Mouse (Mus musculus): ENCODE data around the gene Cd1d1.

Cd1d1 gene

DNA sequence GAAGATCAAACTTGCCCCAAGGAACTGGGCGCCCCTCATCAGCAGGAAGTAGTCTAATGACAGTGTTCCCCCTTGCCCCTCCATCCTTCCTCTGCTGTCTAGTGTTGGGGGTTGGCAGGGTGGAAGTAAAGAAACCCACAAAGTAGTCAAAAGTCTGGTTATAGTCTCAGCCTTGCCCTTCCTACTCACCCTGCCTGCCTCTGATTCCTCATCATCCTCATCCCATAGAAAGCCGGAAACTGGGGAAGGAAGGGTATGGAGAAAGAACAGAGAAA lies 37.9 kb downstream of the Cd1d1 start:
- no peak for DNase-seq (ENCODE audit: low spot score in 2 of 2)

DNA sequence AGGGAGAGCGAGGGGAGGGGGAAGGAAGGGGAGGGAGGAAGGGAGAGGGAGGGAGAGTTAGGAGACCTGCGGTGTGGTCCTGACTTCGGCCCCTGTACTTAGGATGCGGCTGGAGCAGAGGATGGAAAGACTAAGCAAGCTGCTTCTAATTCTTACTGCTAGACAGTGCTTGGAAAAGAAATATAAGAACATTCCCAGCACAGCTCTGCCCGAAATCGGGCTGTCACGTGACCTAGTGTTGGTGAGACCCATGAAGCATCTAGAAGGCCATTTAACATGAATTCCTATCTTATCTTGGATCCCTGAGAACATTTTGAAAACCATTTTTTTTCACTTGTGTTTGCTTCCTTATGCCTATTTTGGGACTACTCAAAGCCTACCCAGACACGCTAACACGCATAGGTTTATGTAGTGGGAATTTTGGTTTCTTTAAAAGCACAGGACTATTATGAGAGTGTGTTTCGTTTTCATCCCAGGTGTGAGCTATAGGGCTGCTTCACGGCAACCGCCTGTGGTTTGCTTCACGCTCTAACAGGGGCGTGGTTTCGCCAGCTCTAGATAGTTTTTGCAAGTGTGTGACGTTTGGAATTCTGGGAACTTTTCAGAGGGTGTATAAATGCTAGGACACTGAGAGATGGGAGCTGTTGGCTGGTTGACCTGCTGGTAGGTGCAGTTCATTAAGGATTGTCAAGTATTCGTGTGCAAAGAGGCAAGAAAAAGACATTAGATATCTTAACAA lies 38.4 kb downstream of the Cd1d1 start:
- no peak for DNase-seq (ENCODE audit: low spot score in 2 of 2)

DNA sequence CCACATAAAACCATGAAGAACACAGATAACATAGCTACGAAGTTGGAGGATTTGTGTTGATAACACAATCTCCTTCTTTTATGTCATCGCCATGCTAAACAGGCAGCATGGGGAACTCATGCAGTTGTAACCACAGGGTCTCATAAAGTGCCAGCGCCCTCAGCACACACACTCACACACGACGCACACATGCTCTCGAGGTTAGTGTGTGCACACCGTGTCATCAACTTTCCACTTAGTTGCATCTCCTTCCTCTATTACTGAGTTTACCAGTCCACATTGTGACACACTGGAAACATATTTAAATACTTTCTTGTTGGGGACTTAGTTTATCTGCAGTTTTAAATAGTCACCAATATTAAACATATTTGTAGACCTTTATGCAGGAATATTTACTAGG lies 40.2 kb downstream of the Cd1d1 start:
- no peak for DNase-seq (ENCODE audit: low spot score in 2 of 2)

DNA sequence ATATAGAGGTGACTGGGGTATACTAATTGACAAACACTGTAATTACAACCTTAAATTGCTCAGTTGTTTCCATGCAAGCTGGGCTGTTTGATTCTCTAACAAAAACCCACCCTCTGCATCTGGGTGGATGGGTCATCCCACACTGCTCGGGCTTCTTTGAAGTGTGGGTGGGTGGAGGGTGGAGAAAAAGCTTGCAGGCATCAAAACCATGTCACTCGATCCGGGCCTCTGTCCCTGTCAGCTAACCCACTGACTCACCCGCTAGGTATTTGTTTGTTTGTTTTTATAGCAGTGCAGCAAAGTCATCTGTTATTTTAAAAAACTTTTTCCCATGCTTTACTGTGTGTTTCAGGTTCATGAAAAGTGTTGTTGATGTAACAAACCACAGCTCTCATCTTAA lies 43.9 kb downstream of the Cd1d1 start:
- DNase-seq (ENCODE audit: low spot score in 2 of 2), result no peak

DNA sequence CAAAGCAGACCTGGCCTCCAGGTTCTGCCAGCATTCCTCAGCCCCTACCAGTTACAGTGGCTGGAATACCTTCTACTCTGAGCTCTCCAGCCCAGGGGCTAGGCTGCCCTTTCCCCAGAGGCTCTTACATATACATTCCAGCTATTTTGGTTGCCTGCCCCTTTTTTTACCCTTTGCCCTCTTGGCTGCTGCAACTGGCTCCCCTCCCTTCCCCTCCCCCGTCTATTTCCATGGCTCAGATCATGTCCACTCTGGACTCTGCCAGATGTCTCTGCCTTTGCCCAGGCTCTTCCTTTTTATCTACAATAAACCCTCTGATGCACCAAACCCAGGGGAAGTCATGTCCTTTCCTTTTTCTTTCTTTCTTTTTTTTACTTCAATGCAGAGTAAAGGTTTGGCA lies 44.7 kb downstream of the Cd1d1 start:
- no peak for DNase-seq (ENCODE audit: low spot score in 2 of 2)

DNA sequence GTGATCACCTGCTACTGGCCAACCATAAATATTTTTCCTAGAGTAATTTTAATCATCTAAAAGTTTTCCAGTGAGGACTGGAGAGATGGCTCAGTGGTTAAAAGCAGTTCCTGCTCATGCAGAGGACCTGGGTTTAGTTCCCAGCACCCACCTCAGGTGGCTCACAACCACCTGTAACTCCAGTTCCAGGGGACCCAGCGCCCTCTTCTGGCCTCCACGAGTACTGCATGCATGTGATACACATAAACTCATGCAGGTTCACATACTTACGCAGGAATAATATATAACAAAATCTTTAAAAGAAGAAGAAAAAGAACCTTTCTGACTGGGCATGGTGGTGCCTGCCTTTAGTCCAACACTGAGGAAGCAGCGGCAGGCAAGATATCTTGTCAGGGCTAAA lies 45.4 kb downstream of the Cd1d1 start:
- DNase-seq (ENCODE audit: low spot score in 2 of 2), result no peak

DNA sequence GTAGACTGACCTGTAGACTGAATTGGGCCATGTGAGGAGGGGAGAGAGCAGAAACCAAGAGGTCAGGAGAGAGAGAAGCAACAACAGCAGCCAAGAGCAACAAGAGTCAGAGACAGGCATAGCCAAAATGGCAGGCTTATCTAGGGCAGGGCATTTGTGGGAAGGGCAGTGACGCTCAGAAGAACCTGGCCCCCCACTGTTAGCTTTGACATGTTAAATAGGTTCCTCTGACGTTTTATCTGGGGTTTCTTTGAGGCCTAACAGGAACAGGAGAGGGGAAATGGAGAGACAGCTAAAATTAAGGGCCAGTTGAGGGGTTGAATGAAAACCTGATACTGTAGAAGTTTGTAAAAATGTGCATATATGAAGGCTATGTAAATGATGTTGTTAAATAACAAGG lies 48.6 kb downstream of the Cd1d1 start:
- DNase-seq (ENCODE audit: low spot score in 2 of 2), result no peak
